Mouse (Mus musculus): ENCODE results near the gene Gm28048. TPM values are rescaled to one million over a fixed set of nuclear protein-coding genes. Genes with fewer than 3 reads are reported as not detected.
A peak's percentile ranks its signal among the peaks of the same experiment; 100 is the strongest.

Gm28048 gene
- polyA plus RNA-seq, 1 experiment from 2014 or later, result 6.7 TPM

DNA sequence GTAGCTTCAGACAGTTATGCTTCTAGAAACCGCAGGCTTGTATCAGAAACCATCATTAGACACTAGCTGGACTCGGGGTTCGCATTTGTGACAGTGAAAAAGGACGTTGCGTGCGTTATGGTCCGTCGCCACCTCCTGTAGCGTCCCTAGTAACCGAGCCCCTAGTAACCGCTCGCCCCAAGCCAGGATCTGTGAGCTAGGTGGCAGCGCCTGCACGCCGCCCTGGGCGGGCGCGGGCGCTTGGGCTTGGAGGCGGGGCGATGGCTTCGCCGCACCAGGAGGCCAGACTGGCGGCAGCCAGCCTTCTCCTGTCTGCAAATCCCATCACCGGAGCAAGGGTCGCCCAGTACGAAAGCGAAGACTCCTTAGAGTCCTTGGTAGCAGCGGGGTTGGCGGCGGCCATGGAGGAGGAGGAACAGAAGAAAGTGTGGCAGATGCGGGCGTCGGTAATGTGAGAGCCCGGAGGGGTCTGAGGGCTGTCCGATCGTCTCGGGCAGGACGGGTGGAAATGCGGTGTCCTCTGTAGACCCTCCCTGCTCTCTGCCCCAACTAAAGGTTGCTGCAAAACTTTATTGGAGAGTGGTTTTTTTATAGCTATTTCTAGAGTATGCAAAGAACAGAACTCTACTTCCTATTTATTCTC, 26.4 kb upstream of the Gm28048 start:
- H3K4me3 ChIP-seq, result peak overlapping the region; percentile 54
- peaks cover 22% of the 10 kb centered on the region for H3K36me3 ChIP-seq
- peaks cover 7% of the 10 kb centered on the region for H3K4me1 ChIP-seq (replicated peaks)
- H3K9ac ChIP-seq, result peak overlapping the region; percentile 74
- H3K4me2 ChIP-seq, result peak overlapping the region; percentile 72
- ATAC-seq (ENCODE audit: low read depth), result peak; percentile 98
- H3K27me3 ChIP-seq, result no peaks in the 10 kb centered on the region
- no peaks in the 10 kb centered on the region for H3K9me3 ChIP-seq
- peak overlapping the region; percentile 96 for H3K27ac ChIP-seq (replicated peaks)
- WGBS, result under 1% methylated on average over 40 of the region's 40 CpGs

DNA sequence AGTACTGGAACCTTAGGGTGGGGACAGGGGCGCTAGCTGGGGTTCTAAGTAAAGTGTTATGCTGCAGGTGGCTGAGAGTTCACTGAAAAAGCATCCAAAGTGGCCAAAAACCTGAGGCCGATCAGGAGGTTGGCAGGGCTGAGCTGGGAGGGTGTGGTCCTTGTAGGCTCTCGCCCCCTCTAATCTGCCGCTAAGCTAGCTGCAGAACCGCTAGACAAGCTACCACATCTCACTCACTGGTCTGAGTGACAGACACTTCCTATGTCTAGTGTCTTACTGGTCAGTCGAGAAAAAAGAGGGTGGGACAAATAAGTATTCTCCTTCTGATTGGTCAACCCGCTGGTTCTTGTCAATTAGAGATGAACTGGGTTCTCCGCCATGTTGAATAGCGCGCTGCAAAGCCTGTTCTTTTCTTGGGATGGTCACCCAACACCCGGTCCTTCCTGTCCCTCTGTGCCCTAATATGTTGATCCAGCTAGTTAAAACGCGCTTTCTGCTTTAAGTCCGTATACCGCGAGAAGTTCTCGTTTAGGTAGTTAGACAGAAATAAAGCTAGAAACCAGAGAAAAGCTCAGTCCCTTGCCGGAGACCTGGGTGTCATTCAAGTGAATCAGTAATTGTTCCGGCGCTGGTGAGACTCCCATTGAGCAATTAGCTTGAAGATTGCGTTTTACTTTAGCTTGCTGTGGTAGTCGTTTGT, 25.7 kb upstream of the Gm28048 start, which contains the start of gene Fam161a:
Gene Fam161a (plus strand): TSS at position 51 of the 700 bp plus-strand sequence.
- WGBS, result under 1% methylated on average over 22 of the region's 22 CpGs
- peak within 1 kb of the TSS; percentile 72 for H3K4me2 ChIP-seq

GRCm38 (mm10) chr11:23007166-23007480, 25.2 kb upstream of the Gm28048 start:
- H3K36me3 ChIP-seq, result peaks cover 33% of the 10 kb centered on the region
- ATAC-seq (ENCODE audit: low read depth), result peak; percentile 29
- no peaks in the 10 kb centered on the region for H3K9me3 ChIP-seq
- H3K4me3 ChIP-seq, result peak overlapping the region; percentile 54
- H3K27me3 ChIP-seq, result no peaks in the 10 kb centered on the region
- peak overlapping the region; percentile 96 for H3K27ac ChIP-seq (replicated peaks)
- WGBS, result 4% methylated on average over 6 of the region's 6 CpGs
- H3K4me1 ChIP-seq (replicated peaks), result peaks cover 7% of the 10 kb centered on the region
- H3K4me2 ChIP-seq, result peak overlapping the region; percentile 72
- H3K9ac ChIP-seq, result peak overlapping the region; percentile 67

More for the DNA sequence above, 25.7 kb upstream of the Gm28048 start, which contains the start of gene Fam161a:
- H3K4me3 ChIP-seq, result peak within 1 kb of the TSS; percentile 54
- no peaks in the 10 kb centered on the region for H3K27me3 ChIP-seq
- H3K4me1 ChIP-seq (replicated peaks), result peaks cover 7% of the 10 kb centered on the region
- H3K9me3 ChIP-seq, result no peaks in the 10 kb centered on the region
- peak within 1 kb of the TSS; percentile 74 for H3K9ac ChIP-seq
- ATAC-seq (ENCODE audit: low read depth), result peak; percentile 95
- H3K36me3 ChIP-seq, result peaks cover 28% of the 10 kb centered on the region
- H3K27ac ChIP-seq (replicated peaks), result peak within 1 kb of the TSS; percentile 96

GRCm38 (mm10) chr11:23005276-23005675, 23.4 kb upstream of the Gm28048 start:
- Histone ChIP-seq H3K9ac (no peak overlapping the region), H3K27ac (replicated peaks) (no peak overlapping the region), H3K4me1 (replicated peaks) (peaks cover 7% of the 10 kb centered on the region), H3K27me3 (no peaks in the 10 kb centered on the region), H3K36me3 (peaks cover 49% of the 10 kb centered on the region), H3K9me3 (no peaks in the 10 kb centered on the region), H3K4me3 (no peak overlapping the region), H3K4me2 (no peak overlapping the region)
- no peak for ATAC-seq (ENCODE audit: low read depth)
- WGBS, result 93% methylated on average over 1 of the region's 1 CpGs

GRCm38 (mm10) chr11:22998308-22998707, 16.4 kb upstream of the Gm28048 start:
- H3K9ac ChIP-seq, result no peak overlapping the region
- 90% methylated on average over 1 of the region's 1 CpGs for WGBS
- no peak overlapping the region for H3K27ac ChIP-seq (replicated peaks)

GRCm38 (mm10) chr11:22995461-22995860, 13.6 kb upstream of the Gm28048 start:
- 93% methylated on average over 4 of the region's 4 CpGs for WGBS
- H3K4me3 ChIP-seq, result no peak overlapping the region

More at GRCm38 (mm10) chr11:22998308-22998707, 16.4 kb upstream of the Gm28048 start:
- no peak for ATAC-seq (ENCODE audit: low read depth)
- Histone ChIP-seq H3K4me2 (no peak overlapping the region), H3K9me3 (no peaks in the 10 kb centered on the region), H3K4me1 (replicated peaks) (no peaks in the 10 kb centered on the region), H3K27me3 (no peaks in the 10 kb centered on the region), H3K4me3 (no peak overlapping the region), H3K36me3 (peaks cover 85% of the 10 kb centered on the region)

DNA sequence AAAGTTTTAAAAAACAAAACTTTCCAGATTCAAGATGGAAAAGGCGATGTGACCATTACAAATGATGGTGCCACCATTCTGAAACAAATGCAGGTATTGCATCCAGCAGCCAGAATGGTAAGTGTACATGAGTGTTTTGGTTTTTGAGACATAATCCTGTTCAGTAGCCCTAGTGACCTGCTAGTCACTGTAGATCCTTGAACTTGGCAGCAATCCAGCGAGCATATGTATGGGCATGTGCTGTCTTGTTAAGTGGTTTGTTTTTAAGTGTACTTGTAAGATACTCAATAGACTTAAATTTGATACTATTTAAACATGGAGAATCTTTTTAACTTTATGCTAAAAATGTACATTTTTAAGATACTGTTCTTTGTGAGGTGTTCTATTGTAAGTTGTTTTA, 12.4 kb upstream of the Gm28048 start:
- no peak overlapping the region for H3K9ac ChIP-seq
- H3K4me1 ChIP-seq (replicated peaks), result peaks cover 21% of the 10 kb centered on the region
- no peaks in the 10 kb centered on the region for H3K9me3 ChIP-seq
- H3K27ac ChIP-seq (replicated peaks), result no peak overlapping the region
- no peak for ATAC-seq (ENCODE audit: low read depth)
- H3K27me3 ChIP-seq, result no peaks in the 10 kb centered on the region
- WGBS, result 94% methylated on average over 2 of the region's 2 CpGs
- H3K4me2 ChIP-seq, result no peak overlapping the region
- no peak overlapping the region for H3K4me3 ChIP-seq
- peaks cover 50% of the 10 kb centered on the region for H3K36me3 ChIP-seq

More at GRCm38 (mm10) chr11:22995461-22995860, 13.6 kb upstream of the Gm28048 start:
- Histone ChIP-seq H3K9ac (no peak overlapping the region), H3K27me3 (no peaks in the 10 kb centered on the region), H3K36me3 (peaks cover 62% of the 10 kb centered on the region), H3K4me1 (replicated peaks) (peaks cover 17% of the 10 kb centered on the region), H3K4me2 (no peak overlapping the region), H3K27ac (replicated peaks) (no peak overlapping the region), H3K9me3 (no peaks in the 10 kb centered on the region)
- ATAC-seq (ENCODE audit: low read depth), result no peak

DNA sequence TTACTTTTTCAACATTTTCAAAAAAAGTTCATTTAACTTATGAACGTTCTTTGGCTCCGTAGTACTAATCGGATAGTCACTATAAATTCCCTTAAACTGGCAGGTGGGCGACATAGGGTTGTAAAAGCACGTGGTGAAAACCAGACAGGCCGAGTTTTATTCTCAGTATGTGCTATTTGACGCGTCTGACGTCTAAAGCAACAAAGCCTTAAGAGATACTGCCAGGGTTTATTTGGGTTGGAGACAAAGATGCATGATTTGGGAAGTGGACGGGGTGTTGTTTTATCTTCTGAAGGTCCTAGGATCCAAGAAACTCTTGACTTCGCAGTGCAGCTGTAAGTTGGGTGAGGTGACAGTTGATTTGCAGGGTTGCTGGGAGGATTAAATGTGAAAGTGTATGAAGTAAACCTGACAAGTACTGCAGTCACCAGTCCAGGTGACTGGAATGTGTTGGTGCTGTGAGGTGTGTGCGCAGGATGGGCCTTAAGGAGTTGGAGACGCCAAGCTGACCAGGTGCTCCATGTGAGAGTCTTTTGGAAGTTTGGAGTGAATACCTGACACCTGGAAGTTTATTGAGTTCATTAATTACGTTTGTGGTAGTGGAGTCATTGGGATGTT, 9.4 kb upstream of the Gm28048 start:
- Histone ChIP-seq H3K4me1 (replicated peaks) (peaks cover 21% of the 10 kb centered on the region), H3K36me3 (peaks cover 27% of the 10 kb centered on the region), H3K4me3 (peak overlapping the region; percentile 90), H3K27me3 (no peaks in the 10 kb centered on the region), H3K4me2 (peak overlapping the region; percentile 98), H3K9me3 (no peaks in the 10 kb centered on the region), H3K9ac (peak overlapping the region; percentile 97), H3K27ac (replicated peaks) (no peak overlapping the region)
- 11% methylated on average over 14 of the region's 14 CpGs for WGBS
- ATAC-seq (ENCODE audit: low read depth), result no peak

DNA sequence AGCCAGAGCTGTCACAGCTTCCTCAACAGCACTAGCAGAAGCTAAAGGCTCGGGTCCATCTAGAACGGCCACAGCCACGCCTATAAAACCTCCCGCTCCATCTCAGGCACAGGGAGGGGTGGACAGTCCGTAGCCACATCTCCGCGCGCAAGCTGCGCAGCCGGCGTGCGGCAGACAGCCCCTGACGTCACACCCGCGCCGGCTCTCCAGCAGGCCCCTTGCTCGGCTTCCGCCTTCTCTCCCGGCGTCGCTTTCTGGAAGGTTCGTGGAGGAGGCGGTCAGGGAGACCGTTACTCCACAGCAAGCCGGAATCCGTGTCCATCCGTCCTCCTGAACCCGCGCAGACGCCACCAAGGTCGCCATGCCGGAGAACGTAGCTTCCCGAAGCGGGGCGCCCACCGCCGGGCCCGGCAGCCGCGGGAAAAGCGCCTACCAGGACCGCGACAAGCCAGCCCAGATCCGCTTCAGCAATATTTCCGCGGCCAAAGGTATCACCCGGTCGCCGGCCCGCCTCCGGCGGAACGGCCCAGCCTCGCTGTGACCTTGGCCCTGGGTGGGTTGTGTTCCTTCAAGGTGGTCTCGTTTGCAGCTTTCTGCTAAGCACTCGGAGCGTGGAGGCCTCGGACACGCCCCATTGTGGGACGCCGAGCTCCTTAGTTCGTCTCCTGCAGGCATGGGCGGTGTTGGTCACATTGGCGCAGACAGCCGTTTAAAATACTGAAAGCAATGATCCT, 8.7 kb upstream of the Gm28048 start, which contains the start of gene Cct4:
Gene Cct4 (plus strand): TSS at position 127 of the 734 bp plus-strand sequence.
- H3K4me1 ChIP-seq (replicated peaks), result peaks cover 21% of the 10 kb centered on the region
- peak within 1 kb of the TSS; percentile 90 for H3K4me3 ChIP-seq
- ATAC-seq (ENCODE audit: low read depth), result peak; percentile 98
- peak within 1 kb of the TSS; percentile 98 for H3K4me2 ChIP-seq
- under 1% methylated on average over 66 of the region's 66 CpGs for WGBS
- H3K9me3 ChIP-seq, result no peaks in the 10 kb centered on the region
- peak within 1 kb of the TSS; percentile 94 for H3K27ac ChIP-seq (replicated peaks)
- no peaks in the 10 kb centered on the region for H3K27me3 ChIP-seq
- H3K9ac ChIP-seq, result peak within 1 kb of the TSS; percentile 97
- H3K36me3 ChIP-seq, result peaks cover 21% of the 10 kb centered on the region

- ATAC-seq (ENCODE audit: low read depth), result 0 out of 2 replicates have a peak, but pooled peaks have one; percentile 2
- peaks cover 14% of the 10 kb centered on the region for H3K36me3 ChIP-seq
- H3K9ac ChIP-seq, result peak overlapping the region; percentile 97
- WGBS, result 64% methylated on average over 1 of the region's 1 CpGs
- peak overlapping the region; percentile 98 for H3K4me2 ChIP-seq
- no peaks in the 10 kb centered on the region for H3K27me3 ChIP-seq
- no peaks in the 10 kb centered on the region for H3K9me3 ChIP-seq
- peak overlapping the region; percentile 90 for H3K4me3 ChIP-seq
- H3K27ac ChIP-seq (replicated peaks), result peak overlapping the region; percentile 94
- H3K4me1 ChIP-seq (replicated peaks), result peaks cover 21% of the 10 kb centered on the region
Measured at GRCm38 (mm10) chr11:22989786-22990185, 7.9 kb upstream of the Gm28048 start.

GRCm38 (mm10) chr11:22987357-22987756, 5.5 kb upstream of the Gm28048 start:
- WGBS, result 47% methylated on average over 2 of the region's 2 CpGs
- H3K36me3 ChIP-seq, result no peaks in the 10 kb centered on the region
- H3K4me2 ChIP-seq, result no peak overlapping the region
- no peaks in the 10 kb centered on the region for H3K27me3 ChIP-seq
- no peaks in the 10 kb centered on the region for H3K9me3 ChIP-seq
- H3K4me1 ChIP-seq (replicated peaks), result peaks cover 23% of the 10 kb centered on the region
- no peak overlapping the region for H3K4me3 ChIP-seq
- H3K9ac ChIP-seq, result no peak overlapping the region
- ATAC-seq (ENCODE audit: low read depth), result no peak
- no peak overlapping the region for H3K27ac ChIP-seq (replicated peaks)
